Mouse (Mus musculus): ENCODE measurements around the gene Ano2.
A peak's percentile ranks its signal among the peaks of the same experiment; 100 is the strongest.

The Ano2 gene

DNA sequence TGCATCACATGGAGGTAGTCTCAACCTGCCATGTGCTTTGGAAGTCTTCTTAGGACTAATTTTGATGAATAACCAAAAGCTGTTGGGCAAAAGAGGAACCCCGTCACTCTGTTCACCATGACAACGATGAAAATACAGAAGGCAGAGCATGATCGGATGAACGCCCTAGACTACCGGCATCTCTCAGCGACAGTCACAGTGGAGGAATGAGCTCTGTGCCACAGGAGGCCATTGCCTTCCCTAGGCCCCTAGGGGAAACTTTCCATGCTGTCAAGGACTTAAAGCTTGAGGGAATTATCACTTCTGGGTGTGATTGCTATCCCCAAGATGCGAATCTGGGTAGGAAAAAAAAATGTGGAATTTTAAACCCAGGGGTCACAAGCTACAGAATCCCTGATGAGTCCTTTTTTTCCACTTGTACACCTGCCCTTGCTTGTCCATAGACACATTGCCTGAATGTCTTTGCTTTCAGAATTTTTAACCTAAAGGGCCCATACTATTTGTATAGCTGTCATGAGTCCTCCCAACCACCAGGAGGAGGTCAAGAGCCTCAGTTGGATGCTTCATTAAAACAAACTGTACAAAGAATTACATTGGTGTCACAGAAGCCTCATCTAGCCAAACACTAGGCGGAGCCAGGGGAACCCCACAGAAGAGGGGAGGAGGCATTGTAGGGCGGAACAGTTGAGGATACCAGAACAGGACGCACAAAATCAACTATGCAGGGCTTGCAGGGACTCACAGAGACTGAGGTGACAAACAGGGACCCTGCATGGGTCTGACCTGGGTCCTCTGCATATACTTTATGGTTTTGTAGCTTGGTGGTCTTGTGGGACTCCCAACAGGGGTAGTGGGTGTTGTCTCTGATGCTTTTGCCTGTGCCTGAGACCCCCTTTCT, 53.2 kb downstream of the Ano2 start:
- DNase-seq (ENCODE audit: low spot score in 2 of 2): no peak

DNA sequence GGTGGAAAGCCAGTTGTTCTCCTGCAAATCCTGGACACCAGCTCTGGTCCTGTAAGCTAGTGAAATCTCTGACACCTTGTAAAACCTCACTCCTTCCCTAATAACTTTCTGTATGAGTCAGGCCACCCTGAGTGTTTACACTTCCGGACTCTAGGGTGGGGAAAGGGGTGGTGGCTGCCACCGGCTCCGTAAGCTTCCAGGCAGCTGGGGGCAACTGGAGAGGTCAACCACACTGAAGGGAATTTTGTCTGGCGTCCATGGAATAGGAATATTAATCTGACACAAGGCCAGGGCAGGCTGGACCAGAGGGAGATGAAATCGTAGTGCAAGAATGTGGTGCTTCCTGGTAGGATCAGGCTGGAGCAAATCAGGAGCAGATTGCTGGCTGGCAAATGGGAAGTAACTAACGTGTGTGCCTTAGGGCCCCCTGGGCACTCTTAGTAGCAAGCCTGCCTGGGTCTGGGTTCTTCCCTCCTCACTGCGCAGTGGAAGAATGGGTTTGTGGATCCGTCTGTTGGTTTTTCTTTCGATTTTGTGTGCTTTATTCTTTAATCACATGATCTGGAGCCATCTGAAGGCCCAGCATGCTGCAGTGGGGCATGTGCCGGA, 57.2 kb downstream of the Ano2 start:
- no peak for DNase-seq (ENCODE audit: low spot score in 2 of 2)

DNA sequence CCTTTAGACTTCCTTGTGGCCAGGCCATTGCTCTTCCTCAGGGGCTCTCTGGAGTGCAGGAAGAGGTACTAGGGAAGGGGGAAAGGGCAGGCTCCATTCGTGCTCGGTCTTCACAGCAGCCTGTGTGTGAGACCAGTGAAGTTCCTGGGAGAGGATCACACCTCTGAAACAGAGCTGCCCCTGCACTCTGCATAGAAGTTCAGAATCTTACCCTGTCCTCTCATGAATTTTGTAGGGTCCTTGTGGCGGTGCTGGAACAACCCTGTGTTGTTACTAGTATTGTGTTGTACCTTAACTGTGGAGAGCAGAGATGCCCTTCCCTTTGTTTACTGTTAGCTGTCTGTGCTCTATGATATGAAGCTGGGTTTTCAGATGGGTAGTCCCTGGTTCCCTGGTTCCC, 58.4 kb downstream of the Ano2 start:
- no peak for DNase-seq (ENCODE audit: low spot score in 2 of 2)

DNA sequence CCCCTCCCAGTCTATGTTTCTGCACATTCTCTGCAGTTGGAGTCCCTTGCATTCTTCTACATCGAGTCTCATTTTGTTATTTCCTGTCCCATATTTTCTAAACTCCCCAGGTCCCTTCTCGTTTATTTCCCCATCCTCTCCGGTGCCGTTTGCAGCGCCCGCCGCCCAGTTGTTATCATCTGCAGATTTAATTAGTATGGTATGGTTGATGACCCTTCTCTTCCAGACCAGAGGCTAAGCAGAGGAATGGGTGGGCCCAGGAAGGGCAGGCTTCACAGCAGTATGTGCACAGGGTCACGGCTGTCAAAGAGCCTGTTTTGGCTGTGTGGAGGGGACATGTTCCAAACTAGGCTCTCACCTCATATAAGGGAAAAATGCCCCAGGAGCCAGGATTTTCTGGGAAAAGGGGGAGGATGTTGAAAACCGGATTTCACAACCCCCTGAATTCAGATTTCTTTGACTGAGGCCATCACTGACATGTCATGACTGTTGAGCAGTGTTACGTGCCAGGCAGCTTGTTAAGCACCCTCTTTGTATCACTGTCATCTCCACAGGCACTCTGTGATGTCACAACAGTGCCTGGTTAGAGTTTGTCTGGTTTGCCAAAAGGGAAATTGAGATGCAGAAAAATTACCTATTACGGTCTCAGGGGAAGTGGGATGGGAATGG, 72.8 kb downstream of the Ano2 start:
- no peak for DNase-seq (ENCODE audit: low spot score in 2 of 2)

DNA sequence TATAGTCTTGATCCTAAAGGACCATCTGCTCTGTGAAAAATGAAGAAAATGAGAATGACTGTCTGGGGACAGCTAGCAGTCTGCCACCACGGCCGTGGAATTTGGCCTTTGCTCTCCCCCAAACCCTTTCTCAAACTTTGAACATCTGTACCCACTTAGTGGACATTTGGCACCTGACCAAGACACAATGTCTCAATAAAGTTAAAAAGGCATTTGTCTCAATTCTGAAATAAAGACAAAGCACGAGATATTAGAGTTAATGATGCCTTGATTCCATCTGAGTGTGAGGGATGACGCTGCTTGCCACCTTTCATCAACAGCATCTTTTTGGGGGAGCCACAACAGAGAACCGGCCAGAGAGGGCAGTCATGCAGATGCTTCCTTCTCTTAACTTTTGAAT, 83.0 kb downstream of the Ano2 start:
- no peak for DNase-seq (ENCODE audit: low spot score in 2 of 2)

DNA sequence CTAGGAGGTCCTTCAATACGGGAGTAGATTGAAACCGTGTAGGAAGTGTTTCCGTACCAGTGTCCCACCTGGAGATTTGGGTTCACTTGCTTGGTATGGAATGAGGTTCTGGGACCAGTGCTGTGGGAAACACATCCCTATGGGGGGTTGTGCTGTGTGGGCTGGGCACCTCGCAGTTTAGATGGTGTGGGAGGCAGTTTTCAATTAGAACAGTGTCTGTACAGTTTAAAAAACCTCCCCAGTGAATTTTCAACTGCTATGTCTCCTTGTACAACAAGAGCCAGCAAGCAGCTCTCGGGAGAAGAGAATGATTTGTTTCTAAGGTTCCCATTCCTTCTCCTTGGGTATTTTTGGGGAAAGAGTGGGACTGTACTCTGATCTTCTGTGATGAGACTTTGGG, 86.1 kb downstream of the Ano2 start:
- peak; percentile 3 to 27 for DNase-seq (ENCODE audit: low spot score in 2 of 2)

DNA sequence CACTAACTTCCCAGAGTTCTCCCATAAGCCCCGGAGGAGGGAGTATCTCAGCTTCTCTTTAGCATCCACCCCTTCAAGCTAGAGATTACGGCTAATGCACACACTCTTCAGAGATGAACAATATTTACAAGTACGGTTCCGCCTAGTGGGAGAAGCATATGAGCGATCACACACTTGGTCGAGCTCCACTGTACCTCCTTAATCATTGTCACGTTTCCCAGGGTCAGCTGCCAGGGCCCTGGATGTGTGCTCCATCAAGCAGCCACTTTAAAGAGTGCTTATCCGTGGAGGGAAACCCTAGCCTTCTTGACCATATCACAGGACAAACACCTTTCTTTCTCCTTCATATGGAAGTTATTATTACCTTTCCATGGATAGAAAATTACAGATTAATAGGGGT, 112.7 kb downstream of the Ano2 start:
- DNase-seq (ENCODE audit: low spot score in 2 of 2): no peak

DNA sequence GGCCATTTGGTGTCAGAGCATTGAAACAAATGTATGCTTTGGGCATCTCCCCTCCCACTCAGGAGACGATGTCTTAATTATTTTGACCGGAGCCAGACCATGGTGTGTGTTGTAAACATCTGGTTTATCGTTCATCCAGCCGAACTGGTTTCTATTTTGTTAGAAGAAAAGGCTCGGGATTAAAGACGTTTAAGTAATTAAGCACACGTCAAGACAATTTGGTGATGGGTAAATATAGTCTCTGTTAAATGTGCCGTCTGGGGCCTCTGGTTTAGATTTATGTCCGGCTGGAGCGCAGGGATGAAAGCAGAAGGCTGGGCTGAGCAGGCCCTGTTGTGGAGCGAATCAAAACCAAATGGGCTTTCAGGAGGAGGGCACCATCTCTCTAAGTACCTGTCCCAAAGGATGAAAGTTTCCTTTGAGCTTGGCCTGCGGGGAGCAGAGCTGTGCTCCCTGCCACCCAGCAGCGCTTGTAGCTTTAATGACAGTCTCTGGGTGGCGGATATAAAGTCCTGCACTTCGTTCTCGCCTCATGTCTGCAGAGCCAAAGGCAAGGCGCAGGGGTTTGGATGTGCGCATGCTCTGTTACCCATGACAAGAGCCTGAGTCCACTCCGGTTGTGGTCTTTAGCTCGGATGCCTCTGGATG, 113.3 kb downstream of the Ano2 start:
- no peak for DNase-seq (ENCODE audit: low spot score in 2 of 2)

DNA sequence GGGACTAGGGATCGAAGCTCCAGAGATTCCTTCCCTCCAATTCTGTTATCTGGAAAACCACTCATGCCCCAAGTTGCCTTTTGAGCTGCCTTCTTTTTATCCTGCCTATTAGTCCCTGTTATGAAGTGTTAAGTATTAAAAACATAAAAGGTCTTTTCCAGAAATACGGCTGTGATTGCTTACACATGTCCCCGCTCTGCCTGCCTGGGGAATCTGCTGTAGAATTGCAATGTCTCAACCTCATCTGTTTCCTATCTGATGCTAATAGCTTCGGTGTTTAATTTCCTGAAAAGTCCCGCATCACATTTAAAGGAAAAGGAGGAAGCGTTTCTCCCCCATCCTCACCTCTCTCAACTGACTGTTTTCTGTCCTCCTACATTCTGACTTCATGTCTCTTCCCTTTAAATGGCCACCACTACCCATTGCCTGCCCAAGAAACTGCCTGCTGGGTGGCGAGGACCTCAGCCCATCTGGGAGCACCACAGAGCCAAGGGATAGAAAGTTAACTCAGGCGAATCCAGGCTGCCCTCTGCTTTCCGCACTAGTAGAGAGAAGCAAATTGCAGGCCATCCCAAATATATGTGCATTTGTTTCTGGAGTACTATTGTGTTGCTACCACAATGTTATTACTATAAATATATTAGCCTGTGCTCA, 118.9 kb downstream of the Ano2 start:
- DNase-seq (ENCODE audit: low spot score in 2 of 2): no peak

DNA sequence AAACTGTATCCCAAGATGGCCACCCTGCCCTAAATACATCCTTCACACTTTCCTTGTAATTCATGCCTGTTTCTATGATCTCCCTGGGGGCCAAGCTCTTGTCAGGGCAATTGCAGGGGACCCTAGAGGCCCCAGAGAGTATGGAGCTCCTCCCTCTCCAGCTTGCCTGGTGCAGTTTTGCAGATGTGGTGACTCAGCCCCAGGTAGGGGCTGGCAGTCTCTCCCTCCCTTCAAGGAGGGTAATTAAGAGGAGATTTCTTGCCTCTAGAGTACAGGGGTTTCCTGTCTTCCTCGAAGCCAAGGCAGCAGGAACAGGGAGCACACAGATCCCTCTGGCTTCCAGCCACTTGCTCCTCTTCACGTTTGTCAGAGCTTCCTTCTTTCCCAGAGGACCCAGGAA, 121.2 kb downstream of the Ano2 start:
- DNase-seq (ENCODE audit: low spot score in 2 of 2): no peak

DNA sequence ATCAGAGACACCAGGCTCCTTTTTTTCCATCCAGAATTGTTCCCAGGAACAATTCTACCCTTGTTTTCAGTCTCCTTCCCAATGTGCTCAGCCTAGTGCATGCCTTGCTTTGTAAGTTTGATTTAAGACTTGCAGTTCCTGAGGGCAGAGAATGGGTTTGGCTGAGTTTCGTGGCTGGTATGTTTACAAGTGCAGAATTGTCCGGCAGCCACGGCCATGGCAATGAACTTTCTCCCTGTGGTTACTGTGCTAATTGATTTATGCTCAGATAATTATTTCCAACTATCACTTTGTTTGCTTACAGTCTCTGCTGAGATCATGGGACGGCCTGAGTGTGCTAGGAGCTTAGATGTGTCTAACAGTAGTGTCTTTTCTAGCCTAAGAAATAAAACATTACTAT, 147.9 kb downstream of the Ano2 start:
- DNase-seq (ENCODE audit: low spot score in 2 of 2): no peak

DNA sequence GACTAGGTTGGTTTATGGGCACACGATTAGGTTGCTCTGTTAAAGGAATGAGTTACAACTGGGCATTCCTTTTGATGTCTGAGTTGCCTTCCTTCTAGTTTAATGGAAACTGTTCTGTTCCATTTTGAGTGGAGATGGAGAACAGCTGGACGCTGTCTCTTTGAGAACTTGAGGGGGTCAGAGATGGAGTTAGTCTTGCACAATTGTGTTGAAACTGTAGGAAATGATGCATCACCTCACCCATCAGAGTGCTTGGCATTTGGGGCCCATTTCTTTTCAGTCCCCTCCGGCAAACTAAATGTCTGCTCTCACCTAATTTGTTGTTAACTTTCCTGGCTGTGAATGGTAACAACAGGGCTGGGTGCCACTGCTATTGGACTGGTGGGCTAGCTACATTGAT, 151.1 kb downstream of the Ano2 start:
- no peak for DNase-seq (ENCODE audit: low spot score in 2 of 2)

DNA sequence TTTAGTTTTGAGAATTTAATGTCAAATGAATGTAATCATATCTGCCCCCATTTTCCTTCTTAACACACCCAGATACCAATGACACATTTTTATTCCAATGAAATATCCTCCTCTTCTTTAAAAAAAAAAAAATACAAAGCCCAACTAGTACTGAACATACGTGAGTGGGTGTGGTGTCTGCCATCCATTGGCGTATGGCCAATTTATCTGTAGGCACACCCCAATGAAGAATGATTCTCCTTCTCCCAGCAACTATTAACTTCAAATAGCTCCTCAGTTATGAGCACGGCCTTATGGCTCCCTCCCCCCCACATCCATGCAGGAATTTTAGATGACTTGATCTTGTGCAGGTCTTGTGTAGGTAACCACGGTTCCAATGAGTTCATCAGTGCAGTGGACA, 161.0 kb downstream of the Ano2 start:
- no peak for DNase-seq (ENCODE audit: low spot score in 2 of 2)

DNA sequence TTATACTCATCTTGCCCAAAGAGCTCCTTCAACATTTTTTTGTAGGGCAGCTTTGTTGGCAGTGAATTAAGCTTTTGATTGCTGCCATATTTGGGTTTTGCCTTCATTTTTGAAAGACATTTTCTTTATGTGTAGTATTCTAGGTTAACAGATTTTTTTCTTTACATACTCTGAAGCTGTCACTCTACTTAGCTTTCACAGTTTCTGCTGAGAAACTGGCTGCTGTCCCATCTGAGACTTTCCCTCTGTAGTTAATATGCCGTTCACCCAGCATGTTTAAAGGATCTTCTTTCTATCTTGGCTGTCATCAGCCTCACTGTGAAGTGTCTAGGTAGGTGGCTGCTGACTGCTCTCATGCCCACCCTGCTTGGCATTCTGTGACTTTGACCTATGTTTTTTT, 168.1 kb downstream of the Ano2 start:
- peak in 1 of 2 experiments; percentile 3 for DNase-seq (ENCODE audit: low spot score in 2 of 2)

DNA sequence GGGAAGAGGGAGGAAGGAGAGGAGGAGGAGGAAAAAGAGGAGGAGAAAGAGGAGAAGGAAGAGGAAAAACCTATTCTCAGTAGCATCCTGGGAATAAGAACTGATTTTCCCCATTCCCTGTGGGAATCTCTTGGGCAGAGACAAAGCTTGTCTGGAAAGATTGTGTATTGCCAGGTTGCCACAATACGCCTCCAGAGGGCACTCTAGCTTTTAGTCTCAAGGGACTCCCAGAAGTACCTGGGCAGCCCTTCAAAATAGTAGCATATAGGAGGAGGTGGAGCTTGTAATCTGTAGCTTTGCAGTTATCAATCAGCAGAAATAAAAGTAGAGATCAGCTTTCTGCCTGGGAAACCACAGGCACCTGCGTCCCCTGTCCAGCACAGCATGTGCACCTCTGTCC, 178.3 kb downstream of the Ano2 start:
- DNase-seq (ENCODE audit: low spot score in 2 of 2): no peak

DNA sequence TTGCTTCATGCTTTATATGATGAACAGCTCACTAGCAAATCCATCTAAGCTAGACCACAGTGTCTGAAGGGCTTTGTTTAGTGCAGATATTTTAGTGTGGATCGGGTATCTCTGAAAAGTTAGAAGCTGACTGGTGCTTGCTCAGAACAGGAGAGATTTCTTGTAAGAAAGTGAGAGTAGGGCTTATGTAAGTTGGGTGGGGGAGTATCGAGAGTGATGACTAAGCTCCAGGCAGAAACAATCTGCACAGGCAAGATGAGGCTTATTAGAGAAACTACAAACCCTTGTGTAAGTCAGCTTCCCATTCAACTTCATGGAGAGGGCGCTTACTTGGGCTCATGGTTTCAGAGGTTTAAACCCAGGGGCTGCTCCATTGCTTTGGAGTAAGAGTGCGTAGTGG, 181.3 kb downstream of the Ano2 start:
- DNase-seq (ENCODE audit: low spot score in 2 of 2): peak; percentile 8 to 39

DNA sequence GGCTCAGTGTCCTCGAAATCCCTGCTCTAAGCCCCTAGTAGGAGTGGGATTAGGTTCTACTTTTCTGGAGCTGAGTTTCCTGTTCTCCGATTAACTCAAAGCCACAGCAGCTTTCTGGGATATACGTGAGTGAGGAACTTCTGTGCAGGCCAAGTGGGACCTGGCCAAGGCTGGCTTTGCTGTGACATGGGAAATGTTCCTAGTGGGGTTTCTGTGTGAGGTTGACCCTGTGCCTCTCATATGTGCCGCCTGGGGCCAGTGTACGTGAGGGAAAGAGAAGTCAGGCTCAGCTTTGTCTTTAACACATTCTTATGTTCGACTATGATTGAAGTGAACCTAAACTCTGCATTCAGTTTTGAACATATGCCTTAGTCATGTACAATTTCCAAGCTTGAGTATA, 184.5 kb downstream of the Ano2 start:
- DNase-seq (ENCODE audit: low spot score in 2 of 2): no peak

DNA sequence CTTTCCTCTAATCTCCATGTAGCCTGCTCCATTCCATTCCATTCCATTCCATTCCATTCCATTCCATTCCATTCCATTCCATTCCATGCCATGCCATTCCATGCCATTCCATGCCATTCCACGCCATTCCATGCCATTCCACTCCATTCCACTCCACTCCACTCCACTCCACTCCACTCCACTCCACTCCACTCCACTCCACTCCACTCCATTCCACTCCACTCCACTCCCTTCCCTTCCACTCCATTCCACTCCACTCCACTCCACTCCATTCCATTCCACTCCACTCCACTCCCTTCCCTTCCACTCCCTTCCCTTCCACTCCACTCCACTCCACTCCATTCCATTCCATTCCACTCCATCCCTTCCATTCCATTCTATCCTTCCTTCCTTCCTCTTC, 186.7 kb downstream of the Ano2 start:
- DNase-seq (ENCODE audit: low spot score in 2 of 2): no peak

DNA sequence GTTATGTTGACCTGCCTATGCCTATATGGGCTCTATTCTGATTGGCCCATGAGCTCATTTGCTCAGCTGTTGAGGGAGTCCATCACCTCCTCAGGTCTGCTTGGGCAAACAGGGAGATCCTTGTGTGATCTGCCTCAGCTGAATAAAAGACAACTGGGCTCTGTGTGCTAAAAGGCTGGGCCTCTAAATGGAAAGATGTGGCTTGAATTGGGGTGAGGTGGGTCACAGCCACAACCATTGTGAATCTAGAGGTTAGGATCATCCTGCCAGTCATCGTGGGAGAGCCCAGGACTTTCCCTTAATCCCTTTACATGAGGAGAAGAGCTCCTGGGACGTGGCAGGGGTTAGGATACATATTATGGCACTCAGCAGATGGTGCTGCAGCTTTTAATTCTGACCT, 188.5 kb downstream of the Ano2 start:
- DNase-seq (ENCODE audit: low spot score in 2 of 2): no peak

DNA sequence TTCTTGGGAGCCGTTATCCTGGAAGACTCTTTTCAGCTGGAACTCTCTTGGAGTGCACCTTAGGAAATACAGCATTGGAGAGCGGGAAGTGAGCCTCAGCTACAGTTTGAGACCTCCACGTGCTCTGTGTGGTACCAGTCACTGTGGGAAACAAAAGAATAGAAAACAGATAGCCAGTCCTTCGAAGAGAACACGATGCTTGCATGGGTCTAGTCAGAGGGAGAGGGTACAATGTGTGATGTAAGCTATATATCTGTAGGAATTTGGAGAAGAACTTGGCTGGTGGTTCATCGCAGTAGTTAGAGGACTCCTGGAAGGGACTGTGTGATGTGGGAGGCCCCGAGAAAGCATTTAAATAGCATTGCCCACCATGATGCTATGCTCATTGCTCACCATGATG, 189.1 kb downstream of the Ano2 start:
- no peak for DNase-seq (ENCODE audit: low spot score in 2 of 2)

DNA sequence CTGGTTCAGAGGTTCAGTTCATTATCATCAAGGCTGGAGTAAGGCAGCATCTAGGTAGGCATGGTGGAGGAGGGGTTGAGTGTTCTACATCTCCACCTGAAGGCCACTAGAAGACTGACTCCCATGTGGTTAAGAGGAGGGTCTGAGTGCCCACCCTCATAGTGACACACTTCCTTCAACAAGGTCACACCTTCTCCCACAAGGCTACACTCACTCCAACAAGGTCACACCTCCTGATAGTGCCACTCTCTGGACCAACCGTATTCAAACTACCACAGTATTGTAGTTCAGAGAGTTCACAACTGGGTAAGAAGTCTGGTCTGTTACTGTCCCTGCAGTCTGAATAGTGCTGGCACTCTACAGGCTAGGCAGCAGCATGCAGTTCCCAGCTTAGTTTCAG, 198.4 kb downstream of the Ano2 start:
- no peak for DNase-seq (ENCODE audit: low spot score in 2 of 2)

DNA sequence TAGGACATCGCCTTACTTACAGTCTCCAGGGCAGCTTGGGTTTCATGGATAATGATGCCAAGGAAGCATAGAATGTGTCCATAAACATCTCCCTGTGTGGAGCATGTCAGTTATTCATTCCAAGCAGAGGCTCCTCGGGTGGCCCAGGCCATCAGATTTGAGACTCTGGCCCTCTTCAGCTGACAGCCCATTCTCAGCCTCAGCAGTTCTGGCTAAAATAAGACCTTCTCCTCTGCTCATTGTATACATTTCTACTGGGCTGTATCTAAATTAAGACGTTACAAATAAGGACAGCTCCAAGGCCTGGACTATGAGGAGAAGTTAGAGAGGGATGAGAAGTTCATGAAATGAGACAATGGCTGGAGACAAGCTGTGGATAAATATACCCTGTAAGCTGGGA, 204.1 kb downstream of the Ano2 start:
- no peak for DNase-seq (ENCODE audit: low spot score in 2 of 2)

All from right cerebral cortex, postnatal 36 days (tissue).